Mouse (Mus musculus) retina, postnatal 1 day (tissue): ENCODE measurements around the gene Ciz1.
"Not testable (repeated sequence)": the region's sequence is repeated elsewhere in the genome, so short reads cannot be mapped to it uniquely, and the experiment has no call there.

ENCODE experiments used
- DNase-seq: peaks from one replicate; pipeline ENCODE4 v3.0.0-alpha.2; 2012

Gene Ciz1

DNA sequence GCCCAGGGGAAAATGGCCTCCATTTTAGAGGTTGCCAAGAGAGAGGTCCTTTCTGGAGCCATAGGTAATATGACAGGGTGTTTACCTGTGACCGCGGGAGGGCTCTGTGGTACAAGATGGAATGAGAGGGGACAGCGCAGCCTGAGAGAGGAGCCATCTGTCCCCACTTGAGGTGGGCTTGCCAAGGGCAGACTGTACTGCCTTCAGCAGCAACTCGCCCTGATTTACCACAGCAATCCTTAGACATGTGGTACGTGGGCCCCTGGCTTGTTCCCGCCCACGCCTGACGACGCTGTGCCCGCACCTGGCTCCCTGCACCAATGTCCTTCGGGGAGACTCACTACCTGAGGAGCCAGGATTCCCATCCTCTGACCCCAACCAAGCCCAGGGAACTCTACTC is 3.8 kb upstream of the Ciz1 start:
- DNase-seq: no peak

DNA sequence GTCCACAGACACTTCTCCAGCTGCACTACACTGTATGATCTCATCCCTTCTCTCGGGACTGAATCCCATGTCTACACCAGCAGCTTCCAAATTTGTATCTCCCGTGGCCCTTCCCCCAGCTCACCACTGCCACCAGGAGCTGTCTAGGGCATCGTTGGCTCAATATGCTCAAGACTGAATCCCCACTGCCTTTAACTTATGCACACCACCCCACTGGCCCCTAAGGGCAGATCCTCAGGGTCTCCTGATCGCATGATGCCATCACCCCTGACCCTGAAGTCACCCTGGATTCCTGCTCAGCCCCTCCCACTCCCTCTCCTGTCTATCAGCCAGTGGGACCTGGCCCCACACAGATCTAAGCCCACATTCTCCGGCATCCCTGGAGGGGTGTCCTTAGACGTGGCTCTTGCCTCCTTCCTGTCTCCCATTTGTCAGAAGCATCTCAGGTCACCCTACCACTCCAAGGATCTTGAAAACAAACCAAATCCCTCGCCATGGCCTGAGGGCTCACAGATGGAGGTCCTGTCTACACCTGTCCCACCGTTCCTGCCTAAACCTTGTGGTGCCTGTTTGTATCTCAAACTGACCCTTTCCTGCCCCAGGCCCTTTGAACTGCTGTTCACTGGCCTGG is 2.4 kb upstream of the Ciz1 start:
- DNase-seq: no peak

DNA sequence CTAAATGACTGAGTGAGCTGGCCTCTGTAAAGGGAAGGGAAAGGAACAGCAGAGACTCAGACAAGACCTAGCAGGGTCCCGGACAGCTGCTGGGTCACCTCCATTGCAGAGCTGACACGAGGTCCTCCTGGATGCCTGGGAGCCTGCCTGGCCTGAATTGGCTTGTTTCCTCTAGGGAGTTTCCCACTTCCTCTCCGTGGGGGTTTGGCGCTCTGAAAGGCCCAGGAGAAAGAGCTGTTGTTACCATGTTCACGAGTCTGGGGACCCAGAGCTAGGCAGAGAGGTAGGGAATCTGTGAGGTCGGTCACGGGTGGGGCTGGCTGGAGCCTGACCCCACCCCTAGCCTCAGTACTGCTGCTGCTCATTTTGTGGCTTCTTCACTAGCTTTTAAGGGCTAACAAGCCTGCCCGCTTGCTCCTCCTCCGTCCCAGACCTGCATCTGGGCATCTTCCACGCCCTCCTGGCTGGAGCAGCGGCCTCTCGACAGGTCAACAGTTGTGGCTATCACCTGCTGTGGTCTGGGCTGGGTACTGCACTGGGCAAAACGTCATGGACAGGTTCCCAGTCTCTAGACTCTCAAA is 1.6 kb upstream of the Ciz1 start:
- no peak for DNase-seq

DNA sequence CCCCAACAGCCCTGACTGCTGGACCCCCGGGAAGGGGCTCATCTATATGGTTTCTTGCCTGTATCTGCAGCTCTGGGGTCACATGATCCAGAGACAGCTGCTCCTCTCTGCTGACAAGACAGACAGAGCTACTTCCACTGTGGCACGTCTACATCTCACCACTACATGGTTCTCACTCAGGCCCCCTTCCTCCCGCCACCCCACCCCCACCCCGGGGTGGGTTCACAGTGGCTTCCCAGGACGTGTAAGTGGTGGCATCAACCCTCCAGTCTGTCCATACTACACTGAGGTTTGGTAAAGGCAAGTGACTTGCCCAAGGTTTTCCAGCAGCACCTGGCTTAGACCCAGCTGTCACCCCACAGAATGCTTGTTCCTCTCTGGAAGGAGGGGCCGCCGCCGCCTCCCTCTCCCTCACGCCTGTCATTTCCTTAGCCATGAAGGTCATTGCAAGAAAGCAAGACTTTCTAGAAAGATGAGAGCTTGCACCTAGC is 611 bp upstream of the Ciz1 start:
- peak; percentile 16 for DNase-seq

DNA sequence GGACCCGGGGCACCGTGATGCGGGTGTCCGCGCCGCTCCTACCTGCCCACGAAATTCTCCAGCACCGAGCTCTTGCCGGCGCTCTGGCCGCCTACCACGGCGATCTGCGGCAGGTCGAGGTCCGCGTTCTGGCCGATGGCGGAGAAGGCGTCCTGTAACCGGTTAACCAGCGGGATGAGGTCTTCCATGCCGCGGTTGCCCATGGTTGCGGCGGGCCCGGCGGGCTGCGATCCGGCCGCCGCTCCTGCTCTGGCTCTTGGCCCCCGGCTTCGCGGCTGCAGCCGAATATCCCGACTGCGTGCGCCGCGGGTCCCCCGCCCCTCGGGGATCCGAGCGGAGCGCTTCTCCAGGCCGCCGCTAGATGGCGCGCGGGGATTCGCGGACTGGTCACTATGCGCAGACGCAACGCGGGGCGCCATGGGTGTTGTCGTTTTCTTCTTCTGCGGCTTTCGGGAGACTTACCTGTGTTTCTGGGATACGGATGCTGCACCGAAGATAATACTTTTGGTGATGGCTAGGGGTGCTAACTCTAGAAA is 948 bp downstream of the Ciz1 start, which contains the start of gene Dnm1:
Dnm1 (minus strand) TSS at position 332 of the 536 bp plus-strand sequence.
- peak; percentile 92 for DNase-seq

DNA sequence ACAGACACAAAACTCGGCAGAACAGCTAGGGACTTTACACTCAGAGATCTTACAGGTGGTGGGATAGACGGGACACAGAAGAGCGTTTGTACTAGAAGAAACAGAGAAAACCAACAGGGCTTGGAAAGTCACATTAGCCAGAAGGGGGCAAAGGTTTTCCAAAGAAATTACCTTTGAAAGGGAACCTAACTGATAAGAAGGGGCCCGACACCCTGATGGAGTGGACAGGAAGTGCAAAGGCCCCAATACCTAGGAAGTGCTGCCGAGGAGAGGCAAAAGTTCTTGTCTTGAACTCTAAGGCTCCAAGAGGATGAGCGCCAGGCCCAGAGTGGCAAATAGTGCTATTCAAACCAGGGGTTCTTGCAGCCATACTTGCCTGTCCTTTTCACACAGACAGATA is 1.7 kb downstream of the Ciz1 start:
- no peak for DNase-seq

DNA sequence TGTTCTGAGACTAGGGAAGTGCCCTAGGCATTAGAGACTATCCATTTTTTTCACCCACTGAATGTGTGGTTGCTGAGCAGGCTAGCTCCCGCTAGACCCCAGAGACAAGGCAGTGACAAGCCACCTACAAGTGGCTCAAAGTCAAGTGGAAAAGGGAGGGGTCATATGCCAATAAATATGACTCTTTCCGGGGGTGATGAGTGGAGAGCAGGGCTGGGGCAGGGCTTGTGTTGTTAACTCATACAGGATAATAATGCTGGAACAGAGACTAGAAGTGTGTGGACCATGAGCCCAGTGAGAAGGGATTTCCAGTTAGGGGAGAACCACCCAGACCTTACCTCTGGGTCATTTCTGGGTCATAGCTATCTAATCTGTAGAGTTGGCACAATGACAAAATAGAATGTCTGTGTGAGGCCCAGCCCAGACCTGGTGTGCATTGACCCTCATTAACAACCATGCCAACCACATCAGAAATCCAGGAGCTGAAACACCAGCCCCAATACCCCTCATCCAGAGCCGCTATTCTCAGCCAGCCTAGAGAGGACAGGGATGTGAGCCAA is 2.3 kb downstream of the Ciz1 start:
- DNase-seq: no peak

DNA sequence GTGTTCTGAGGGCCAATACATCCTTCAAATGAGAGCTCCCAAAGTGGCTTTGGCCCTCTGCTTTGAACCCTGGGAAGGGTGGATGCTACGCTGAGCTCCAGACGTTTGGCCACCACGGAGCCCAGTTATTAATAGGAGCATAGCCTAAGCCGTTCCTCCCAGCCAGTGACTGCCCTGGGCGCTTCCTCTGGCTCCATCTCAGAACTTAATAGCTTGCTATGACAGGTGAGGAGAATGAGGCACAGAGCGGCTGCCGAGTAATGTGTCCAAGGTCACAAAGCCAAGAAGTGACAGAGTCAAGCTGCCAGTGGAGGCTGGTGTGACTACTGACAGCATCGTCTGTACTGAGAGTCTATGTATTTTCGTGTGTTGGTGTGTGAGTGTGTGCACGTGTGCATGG is 4.1 kb downstream of the Ciz1 start:
- no peak for DNase-seq

DNA sequence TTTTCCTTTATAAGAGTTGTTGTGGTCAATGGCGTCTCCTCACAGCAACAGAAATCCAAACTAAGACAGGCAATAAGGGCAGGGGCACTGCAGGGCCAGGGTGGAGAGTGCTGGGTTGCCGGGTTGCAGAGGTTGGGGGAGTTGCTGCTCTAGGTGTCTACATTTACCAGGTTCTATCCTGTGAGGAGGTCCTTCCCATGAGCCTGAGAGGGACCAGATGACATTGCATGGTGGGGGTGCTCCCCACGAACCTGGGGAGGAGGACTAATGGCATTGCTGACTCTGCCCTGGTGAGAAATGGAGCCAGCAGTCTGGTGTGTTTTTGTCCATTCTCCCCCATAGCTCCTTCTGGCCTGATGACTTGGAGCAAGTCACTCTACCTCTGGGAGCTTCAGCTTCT is 5.6 kb downstream of the Ciz1 start:
- DNase-seq: no peak

DNA sequence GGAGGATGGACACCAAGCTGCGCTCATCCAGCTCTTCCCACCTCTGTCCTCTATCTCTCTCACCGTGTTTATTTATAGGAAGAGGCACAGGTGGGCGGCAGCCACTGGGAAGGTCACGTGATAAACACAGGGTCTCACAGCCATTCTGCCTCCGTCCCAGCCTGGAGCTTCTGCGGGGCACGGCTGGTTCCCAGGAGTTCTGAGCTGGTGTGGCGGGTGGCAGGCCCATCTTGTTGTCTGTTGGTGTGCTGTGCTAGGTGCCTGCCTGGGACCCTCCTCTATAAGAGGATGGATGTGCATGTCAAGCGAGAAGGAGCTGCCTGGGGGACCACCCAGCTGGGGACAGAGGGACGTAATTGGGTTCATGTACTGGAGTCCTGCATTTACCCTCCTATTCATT is 6.3 kb downstream of the Ciz1 start:
- no peak for DNase-seq

DNA sequence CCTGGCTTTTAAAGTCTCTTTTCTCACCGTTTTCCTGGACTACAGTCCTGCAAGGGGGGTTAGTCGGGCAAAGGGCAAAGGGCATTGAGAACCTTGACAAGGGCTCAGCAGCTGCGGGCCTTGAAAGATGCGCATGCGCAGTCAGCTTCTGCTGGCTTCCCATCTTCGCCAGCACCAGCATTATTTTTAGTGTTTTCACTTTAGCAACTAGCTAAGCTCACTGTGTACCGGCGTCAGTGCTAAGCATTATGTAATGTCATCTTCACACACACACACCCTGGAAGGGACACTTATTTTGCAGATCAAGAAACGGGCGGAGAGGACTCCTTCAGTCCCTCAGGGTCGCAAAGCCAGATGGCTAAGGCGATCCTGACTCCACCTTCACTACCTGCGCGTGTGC is 8.6 kb downstream of the Ciz1 start:
- DNase-seq: peak; percentile 77

DNA sequence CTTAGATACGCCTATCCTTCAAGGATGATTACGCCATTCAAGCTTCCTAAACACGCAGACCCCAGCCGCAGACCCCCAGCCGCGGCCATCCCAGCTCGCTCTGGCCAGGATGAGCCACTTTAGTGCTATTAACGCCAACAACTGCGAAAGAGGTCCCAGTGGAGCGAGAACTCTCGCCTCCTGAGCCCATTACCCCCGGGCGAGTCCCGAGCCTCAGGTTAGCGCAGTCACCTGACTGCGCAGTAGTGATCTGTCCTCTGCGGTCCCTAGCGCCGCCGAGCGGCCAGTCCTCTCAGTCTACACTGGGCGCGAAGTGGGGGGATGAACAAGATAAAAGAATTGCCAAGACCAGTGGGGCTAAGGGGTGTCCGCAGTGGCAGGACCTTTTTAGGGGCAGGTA is 9.3 kb downstream of the Ciz1 start:
- DNase-seq: peak; percentile 66

DNA sequence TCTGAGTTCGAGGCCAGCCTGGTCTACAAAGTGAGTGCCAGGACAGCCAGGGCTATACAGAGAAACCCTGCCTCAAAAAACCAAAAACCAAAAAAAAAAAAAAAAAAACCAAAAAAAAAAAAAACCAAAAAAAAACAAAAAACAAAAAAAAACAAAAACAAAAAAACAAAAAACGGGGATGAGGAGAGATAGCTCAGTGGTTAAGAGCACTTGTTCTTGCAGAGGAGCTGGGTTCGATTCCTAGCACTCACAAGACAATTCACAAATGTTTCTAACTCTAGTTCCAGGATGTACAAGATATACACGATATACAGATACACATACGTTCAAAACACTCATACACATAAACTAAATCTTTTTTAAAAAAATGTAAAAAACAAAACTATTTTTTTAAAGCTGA is 10.1 kb downstream of the Ciz1 start:
- not testable (repeated sequence) for DNase-seq

DNA sequence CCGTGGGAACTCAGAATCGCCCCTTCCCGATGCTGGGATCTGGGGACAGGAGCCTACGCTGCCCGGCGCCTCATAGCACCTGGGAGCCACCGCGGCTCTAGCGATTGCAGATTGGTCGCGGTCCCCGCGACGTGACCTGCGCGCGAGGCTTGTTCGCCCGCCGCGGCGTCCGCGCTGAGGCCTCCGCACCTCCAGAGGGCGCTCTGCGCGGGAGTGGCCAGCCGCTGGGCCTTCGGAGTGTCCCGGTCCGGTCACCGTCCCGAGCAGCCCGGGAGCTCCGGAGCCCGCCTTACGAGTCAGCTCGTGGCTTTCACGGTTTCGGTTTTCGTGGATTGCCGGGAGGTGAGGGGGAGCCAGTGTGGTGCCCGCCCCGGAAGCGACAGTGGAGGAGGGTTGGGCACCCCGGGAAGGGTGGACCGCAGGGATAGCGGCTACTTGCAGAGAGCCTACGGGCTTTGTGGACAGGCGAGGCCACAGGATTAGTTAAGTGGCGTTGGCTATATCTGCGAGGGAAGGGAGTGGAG is 10.8 kb downstream of the Ciz1 start:
- peak; percentile 94 for DNase-seq

DNA sequence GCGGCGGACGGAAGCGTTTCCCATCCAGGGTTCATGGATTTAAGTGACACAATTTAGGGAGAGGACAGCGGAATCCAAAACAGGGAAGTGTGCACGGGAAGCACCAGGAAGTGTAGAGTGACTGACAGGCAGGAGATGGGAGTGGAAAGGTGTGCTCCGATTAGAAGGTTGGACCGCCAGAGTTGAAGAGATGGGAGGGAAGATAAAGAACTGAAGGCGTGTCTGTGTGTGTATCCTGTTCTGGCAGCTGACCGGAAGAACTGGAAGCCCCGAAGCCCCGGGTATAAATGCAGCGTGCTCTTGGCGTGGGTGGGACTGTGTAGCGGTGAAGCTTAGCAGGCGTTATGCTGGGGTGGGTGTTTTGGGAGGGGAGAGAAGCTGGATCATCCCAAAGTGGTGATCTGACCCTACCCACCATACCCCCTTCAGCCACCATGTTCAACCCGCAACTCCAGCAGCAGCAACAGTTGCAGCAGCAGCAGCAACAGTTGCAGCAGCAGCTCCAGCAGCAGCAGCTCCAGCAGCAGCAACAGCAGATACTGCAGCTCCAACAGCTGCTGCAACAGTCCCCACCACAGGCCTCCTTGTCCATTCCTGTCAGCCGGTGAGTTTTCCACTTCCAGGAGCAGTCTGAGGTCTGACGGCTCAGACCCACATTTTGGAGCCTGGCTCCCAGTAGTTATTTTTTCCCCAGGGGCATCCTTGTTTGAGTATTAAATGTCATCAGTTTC is 11.4 kb downstream of the Ciz1 start:
- no peak for DNase-seq

DNA sequence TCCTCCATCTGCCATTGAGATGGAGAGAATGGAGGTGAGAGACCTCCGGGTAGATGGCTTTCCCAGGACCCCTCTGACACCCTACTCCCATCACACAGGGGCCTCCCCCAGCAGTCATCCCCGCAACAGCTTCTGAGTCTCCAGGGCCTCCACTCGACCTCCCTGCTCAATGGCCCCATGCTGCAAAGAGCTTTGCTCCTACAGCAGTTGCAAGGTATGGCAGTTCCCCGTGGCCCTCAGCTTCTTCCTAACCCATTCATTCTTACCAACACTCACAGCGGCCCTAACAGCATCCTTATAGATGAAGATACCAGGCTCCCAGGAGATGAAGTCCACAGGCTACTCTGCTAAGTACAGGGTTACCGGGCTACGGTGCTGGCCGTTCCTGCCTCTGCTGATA is 12.0 kb downstream of the Ciz1 start:
- no peak for DNase-seq

DNA sequence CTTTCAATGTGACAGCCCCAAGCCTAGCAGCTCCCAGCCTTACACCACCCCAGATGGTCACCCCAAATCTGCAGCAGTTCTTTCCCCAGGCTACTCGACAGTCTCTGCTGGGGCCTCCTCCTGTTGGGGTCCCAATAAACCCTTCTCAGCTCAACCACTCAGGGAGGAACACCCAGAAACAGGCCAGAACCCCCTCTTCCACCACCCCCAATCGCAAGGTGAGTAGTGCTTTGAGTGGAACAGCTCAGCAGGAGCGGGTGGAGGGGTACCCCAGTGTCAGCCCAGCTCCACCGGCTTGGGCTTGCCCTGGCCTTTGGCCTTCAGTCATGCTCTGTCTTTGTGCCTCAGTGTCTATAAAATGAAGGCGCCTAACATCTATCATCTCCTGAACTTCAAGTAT is 15.2 kb downstream of the Ciz1 start:
- no peak for DNase-seq

DNA sequence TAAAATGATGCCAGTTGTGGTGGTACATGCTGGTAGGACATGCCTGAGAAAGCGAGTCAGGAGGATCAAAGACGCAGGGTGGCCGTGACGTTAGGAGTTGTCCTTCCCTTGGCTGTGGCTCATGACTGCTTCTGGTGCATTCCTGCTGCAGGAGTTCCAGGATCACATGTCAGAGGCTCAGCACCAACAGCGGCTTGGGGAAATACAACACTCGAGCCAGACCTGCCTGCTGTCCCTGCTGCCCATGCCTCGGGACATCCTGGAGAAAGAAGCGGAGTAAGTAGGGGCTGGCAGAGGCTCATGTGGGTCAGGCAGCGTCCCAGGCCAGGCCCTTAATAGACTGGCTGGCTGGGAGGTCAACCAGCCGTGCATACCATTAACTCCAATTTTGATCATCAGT is 22.1 kb downstream of the Ciz1 start:
- DNase-seq: no peak

DNA sequence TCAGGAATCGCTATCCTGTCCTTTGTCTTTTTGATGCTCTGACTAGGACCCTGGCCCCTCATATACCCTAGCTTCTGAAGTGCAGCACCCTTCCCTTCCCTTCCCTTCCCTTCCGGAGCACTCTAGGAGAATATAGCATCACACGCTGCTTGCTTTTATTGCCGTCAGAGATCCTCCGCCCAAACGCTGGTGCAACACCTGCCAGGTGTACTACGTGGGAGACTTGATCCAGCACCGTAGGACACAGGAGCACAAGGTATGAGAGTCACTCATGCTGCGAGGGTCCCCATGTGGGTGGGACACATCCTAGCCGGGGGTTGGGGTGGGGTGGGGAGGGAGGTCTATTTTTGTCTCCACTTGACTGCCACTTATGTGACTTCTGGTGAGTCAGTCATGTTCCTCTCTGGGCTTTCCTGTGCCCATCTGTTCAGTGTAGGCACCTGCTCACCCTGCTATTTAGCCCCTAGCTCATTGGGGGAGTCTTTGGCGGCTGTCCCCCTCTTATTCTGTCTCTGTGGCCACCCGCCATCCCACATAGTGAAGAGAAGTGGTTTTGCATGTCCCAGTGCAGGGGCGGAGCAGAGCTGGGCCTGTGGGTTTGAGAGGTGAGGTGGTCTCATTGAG is 23.3 kb downstream of the Ciz1 start:
- no peak for DNase-seq

DNA sequence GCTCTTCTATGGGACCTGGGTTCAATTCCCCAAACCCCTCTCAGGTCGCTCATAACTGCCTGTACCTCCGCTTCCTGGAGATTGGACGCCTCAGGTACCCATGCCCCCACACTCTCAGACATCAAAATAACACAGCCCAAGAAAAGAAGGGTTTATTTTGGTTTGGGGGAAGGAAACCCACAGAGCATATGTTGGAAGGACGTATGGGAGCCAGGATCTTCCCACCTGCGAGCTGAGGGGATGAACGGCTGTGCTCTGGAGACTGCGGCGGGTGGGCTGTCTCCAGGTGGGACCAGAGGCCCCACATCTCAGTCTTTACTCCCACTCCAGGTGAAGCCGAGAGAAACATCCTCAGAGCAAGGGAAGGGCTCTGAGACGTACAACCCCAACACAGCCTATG is 24.8 kb downstream of the Ciz1 start:
- DNase-seq: no peak

DNA sequence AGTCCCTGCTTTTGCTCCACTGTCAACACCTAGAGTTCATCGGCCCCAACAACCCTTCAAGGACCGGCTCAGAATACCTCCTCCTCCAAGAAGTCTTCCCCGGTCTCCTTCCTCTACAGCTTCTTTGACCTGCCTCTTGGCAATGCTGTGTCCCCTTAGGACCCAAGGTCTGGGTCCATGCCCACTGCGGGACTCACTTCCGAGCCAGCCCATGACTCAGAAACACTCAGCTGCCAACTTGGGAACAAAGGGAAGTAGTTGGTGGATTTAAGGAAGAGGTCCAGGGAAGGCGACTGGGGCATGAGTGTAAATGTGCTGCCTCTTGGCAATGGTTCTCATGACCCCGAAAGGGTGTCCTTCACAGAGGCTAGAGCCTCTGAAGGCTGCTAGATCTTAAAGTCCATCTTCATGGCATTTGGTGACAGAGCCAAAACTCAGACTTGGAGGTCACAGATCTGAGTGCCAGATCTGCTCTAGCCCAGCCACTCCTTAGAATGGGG is 27.9 kb downstream of the Ciz1 start:
- DNase-seq: no peak

DNA sequence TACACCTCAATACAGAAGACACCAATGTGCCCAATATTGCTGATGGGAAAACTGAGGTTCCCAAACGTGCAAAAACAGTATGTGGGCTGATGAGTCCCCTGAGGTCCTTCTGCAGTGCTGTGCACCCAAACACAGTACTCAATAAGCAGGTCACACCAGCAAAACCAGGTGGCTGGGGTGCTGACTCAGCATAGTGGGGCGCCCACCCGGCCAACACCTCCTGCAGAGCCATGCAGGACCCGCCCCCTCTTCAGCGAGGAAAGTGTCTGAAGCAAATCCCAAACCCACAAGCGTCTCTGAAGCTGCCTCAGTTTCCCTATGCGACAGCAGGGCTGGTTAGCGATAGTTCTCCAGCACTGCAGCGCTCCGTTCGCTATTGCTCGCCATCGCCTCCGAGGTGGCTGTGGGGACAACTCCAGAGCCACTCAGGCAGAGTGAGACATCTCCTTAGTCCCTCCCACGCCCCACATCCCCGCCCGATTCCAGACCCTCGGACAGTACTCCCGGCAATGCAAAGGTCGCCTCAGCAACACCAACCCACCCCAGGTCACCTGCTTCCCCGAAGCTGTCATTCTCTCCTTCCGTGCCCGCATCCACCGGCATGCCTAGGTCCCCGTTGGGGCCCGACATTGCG is 29.1 kb downstream of the Ciz1 start:
- DNase-seq: no peak
